Mouse (Mus musculus): ENCODE results near the gene Dusp28. TPM values are rescaled to one million over a fixed set of nuclear protein-coding genes. Genes with fewer than 3 reads are reported as not detected.

Dusp28 gene
- polyA plus RNA-seq, 2 experiments: 8.0 to 10.6 TPM

- WGBS: 38% methylated on average over 8 of the region's 8 CpGs
- ATAC-seq (ENCODE audit: low FRiP score, low read depth) (no peak), DNase-seq (ENCODE audit: low spot score) (no peak)
- no peaks in the 10 kb centered on the region for H3K9me3 ChIP-seq (ENCODE audit: control insufficient read depth, low read length)
- peaks cover 31% of the 10 kb centered on the region for H3K36me3 ChIP-seq (ENCODE audit: control insufficient read depth, insufficient read depth, low read length)
- H3K4me2 ChIP-seq (replicated peaks; ENCODE audit: low read depth, low read length, severe bottlenecking): peak overlapping the region; percentile 90
- no peaks in the 10 kb centered on the region for H3K27me3 ChIP-seq (ENCODE audit: control insufficient read depth, insufficient read depth, low read length)
- peak overlapping the region; percentile 90 for H3K9ac ChIP-seq (ENCODE audit: low read depth, low read length, severe bottlenecking)
- peaks cover 24% of the 10 kb centered on the region for H3K4me1 ChIP-seq (ENCODE audit: control insufficient read depth, insufficient read depth, low read length)
- TF ChIP-seq POLR2A (IDR thresholded peaks at IDR 0.05; ENCODE audit: borderline replicate concordance, extremely low read depth, insufficient read depth, insufficient read length): no peak
- H3K4me3 ChIP-seq (replicated peaks; ENCODE audit: low read length): peak overlapping the region; percentile 76
- peak overlapping the region; percentile 86 for H3K27ac ChIP-seq (replicated peaks; ENCODE audit: low read depth, low read length)
These were observed 4.9 kb downstream of the Dusp28 start for GRCm38 (mm10) chr1:92911721-92912138.

- Histone ChIP-seq H3K4me3 (replicated peaks; ENCODE audit: low read length) (peak overlapping the region; percentile 76), H3K27me3 (ENCODE audit: control insufficient read depth, insufficient read depth, low read length) (no peaks in the 10 kb centered on the region), H3K9ac (ENCODE audit: low read depth, low read length, severe bottlenecking) (peak overlapping the region; percentile 90; the same call in 1 of the 2 replicates), H3K9me3 (ENCODE audit: control insufficient read depth, low read length) (no peaks in the 10 kb centered on the region), H3K27ac (replicated peaks; ENCODE audit: low read depth, low read length) (no peak overlapping the region; the same call in 1 of the 2 replicates), H3K4me2 (replicated peaks; ENCODE audit: low read depth, low read length, severe bottlenecking) (peak overlapping the region; percentile 90), H3K36me3 (ENCODE audit: control insufficient read depth, insufficient read depth, low read length) (peaks cover 37% of the 10 kb centered on the region), H3K4me1 (ENCODE audit: control insufficient read depth, insufficient read depth, low read length) (peaks cover 24% of the 10 kb centered on the region)
- TF ChIP-seq POLR2A (IDR thresholded peaks at IDR 0.05; ENCODE audit: borderline replicate concordance, extremely low read depth, insufficient read depth, insufficient read length): no peak
- no peak for DNase-seq (ENCODE audit: low spot score)
- WGBS: 35% methylated on average over 1 of the region's 1 CpGs
- no peak for ATAC-seq (ENCODE audit: low FRiP score, low read depth)
These were observed 5.5 kb downstream of the Dusp28 start for GRCm38 (mm10) chr1:92912286-92912685.

GRCm38 (mm10) chr1:92914239-92914638 is 7.5 kb downstream of the Dusp28 start:
- peaks cover 20% of the 10 kb centered on the region for H3K4me1 ChIP-seq (ENCODE audit: control insufficient read depth, insufficient read depth, low read length)
- H3K27ac ChIP-seq (replicated peaks; ENCODE audit: low read depth, low read length): no peak overlapping the region
- H3K27me3 ChIP-seq (ENCODE audit: control insufficient read depth, insufficient read depth, low read length): no peaks in the 10 kb centered on the region
- no peak for ATAC-seq (ENCODE audit: low FRiP score, low read depth)
- no peaks in the 10 kb centered on the region for H3K9me3 ChIP-seq (ENCODE audit: control insufficient read depth, low read length)
- H3K36me3 ChIP-seq (ENCODE audit: control insufficient read depth, insufficient read depth, low read length): peaks cover 56% of the 10 kb centered on the region
- TF ChIP-seq POLR2A (IDR thresholded peaks at IDR 0.05; ENCODE audit: borderline replicate concordance, extremely low read depth, insufficient read depth, insufficient read length): no peak
- no peak for DNase-seq (ENCODE audit: low spot score)
- no peak overlapping the region for H3K9ac ChIP-seq (ENCODE audit: low read depth, low read length, severe bottlenecking)
- H3K4me3 ChIP-seq (replicated peaks; ENCODE audit: low read length): no peak overlapping the region
- no peak overlapping the region for H3K4me2 ChIP-seq (replicated peaks; ENCODE audit: low read depth, low read length, severe bottlenecking)
- 84% methylated on average over 3 of the region's 4 CpGs for WGBS

- Histone ChIP-seq H3K9me3 (ENCODE audit: control insufficient read depth, low read length) (no peaks in the 10 kb centered on the region), H3K4me3 (replicated peaks; ENCODE audit: low read length) (no peak overlapping the region), H3K27me3 (ENCODE audit: control insufficient read depth, insufficient read depth, low read length) (no peaks in the 10 kb centered on the region), H3K9ac (ENCODE audit: low read depth, low read length, severe bottlenecking) (no peak overlapping the region), H3K36me3 (ENCODE audit: control insufficient read depth, insufficient read depth, low read length) (peaks cover 64% of the 10 kb centered on the region), H3K27ac (replicated peaks; ENCODE audit: low read depth, low read length) (no peak overlapping the region), H3K4me2 (replicated peaks; ENCODE audit: low read depth, low read length, severe bottlenecking) (no peak overlapping the region), H3K4me1 (ENCODE audit: control insufficient read depth, insufficient read depth, low read length) (peaks cover 14% of the 10 kb centered on the region)
- ATAC-seq (ENCODE audit: low FRiP score, low read depth) (no peak), DNase-seq (ENCODE audit: low spot score) (no peak)
- 94% methylated on average over 11 of the region's 11 CpGs for WGBS
- TF ChIP-seq POLR2A (IDR thresholded peaks at IDR 0.05; ENCODE audit: borderline replicate concordance, extremely low read depth, insufficient read depth, insufficient read length): no peak
These were observed 8.2 kb downstream of the Dusp28 start for GRCm38 (mm10) chr1:92914993-92915392.

GRCm38 (mm10) chr1:92916725-92917124 is 9.9 kb downstream of the Dusp28 start:
- no peak overlapping the region for H3K9ac ChIP-seq (ENCODE audit: low read depth, low read length, severe bottlenecking)
- WGBS: 92% methylated on average over 9 of the region's 9 CpGs
- peaks cover 73% of the 10 kb centered on the region for H3K36me3 ChIP-seq (ENCODE audit: control insufficient read depth, insufficient read depth, low read length)
- H3K27ac ChIP-seq (replicated peaks; ENCODE audit: low read depth, low read length): no peak overlapping the region
- H3K9me3 ChIP-seq (ENCODE audit: control insufficient read depth, low read length): no peaks in the 10 kb centered on the region
- H3K4me2 ChIP-seq (replicated peaks; ENCODE audit: low read depth, low read length, severe bottlenecking): no peak overlapping the region
- H3K4me1 ChIP-seq (ENCODE audit: control insufficient read depth, insufficient read depth, low read length): peaks cover 9% of the 10 kb centered on the region
- no peaks in the 10 kb centered on the region for H3K27me3 ChIP-seq (ENCODE audit: control insufficient read depth, insufficient read depth, low read length)
- H3K4me3 ChIP-seq (replicated peaks; ENCODE audit: low read length): no peak overlapping the region
- no peak for TF ChIP-seq POLR2A (IDR thresholded peaks at IDR 0.05; ENCODE audit: borderline replicate concordance, extremely low read depth, insufficient read depth, insufficient read length)
- ATAC-seq (ENCODE audit: low FRiP score, low read depth): no peak
- DNase-seq (ENCODE audit: low spot score): no peak

- H3K9me3 ChIP-seq (ENCODE audit: control insufficient read depth, low read length): no peaks in the 10 kb centered on the region
- H3K4me1 ChIP-seq (ENCODE audit: control insufficient read depth, insufficient read depth, low read length): no peaks in the 10 kb centered on the region
- 96% methylated on average over 11 of the region's 11 CpGs for WGBS
- DNase-seq (ENCODE audit: low spot score) (no peak), ATAC-seq (ENCODE audit: low FRiP score, low read depth) (no peak)
- H3K27me3 ChIP-seq (ENCODE audit: control insufficient read depth, insufficient read depth, low read length): no peaks in the 10 kb centered on the region
- no peak overlapping the region for H3K4me2 ChIP-seq (replicated peaks; ENCODE audit: low read depth, low read length, severe bottlenecking)
- peaks cover 67% of the 10 kb centered on the region for H3K36me3 ChIP-seq (ENCODE audit: control insufficient read depth, insufficient read depth, low read length)
- TF ChIP-seq POLR2A (IDR thresholded peaks at IDR 0.05; ENCODE audit: borderline replicate concordance, extremely low read depth, insufficient read depth, insufficient read length): no peak
- H3K27ac ChIP-seq (replicated peaks; ENCODE audit: low read depth, low read length): no peak overlapping the region
- no peak overlapping the region for H3K4me3 ChIP-seq (replicated peaks; ENCODE audit: low read length)
- H3K9ac ChIP-seq (ENCODE audit: low read depth, low read length, severe bottlenecking): no peak overlapping the region
These were observed 12.4 kb downstream of the Dusp28 start for GRCm38 (mm10) chr1:92919151-92919550.
